Mouse (Mus musculus) central nervous system, embryonic 11.5 days (tissue): ENCODE results near the gene St8sia1. TPM values are rescaled to one million over a fixed set of nuclear protein-coding genes. Genes with fewer than 3 reads are reported as not detected.

Experiments
- polyA plus RNA-seq: library from polyadenylated mRNA; depleted of rRNA; stranded (reverse); fragments of >200 nt; gene quantifications from 2 replicates; pipeline ENCODE4 v1.2.3, GENCODE M21; 2012; rRNA removed

The St8sia1 gene
- polyA plus RNA-seq, result 6.4 and 8.4 TPM in 2 replicates

DNA sequence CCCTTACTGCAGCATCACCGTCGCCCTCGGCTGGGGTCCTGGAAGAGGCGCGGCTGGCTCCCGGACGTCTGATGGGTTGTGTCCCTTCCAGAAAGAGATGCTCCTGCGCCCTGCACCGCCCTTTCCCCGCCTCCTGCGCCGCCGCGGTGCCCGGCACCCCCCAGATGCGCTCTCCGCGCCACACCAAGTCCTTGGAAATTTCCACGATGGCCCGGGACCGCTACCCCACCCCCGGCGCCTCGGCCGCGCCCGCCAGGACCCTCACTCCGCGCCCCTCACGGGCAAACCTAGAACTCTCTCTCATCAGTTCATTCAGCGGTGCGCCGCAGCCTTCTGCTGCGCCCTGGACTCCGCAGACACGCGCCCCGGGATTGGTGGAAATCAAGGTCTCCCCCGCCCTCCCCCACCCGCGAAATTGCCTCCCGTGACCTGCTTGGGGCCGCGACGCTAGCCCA is at the start of gene St8sia1:
St8sia1 (minus strand) TSS at position 377 of the 455 bp plus-strand sequence.

DNA sequence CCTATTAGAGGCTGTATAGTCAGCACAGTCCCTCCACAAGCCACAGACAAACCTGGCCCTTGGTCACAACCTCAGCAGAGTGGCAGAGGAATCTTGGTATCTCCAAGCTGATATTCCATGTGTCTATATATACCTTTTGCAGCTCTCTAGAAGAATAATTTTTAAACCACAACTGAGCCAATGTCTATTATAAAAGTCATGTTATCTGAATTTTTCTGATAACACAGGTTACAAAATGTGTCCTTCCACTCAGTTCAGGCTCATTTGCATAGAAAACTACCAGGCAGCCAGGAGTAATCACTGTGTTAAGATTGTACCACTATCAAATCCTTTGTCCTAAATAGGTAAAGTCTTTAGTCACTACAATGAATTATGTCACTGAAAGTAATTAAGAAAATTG is 159.8 kb downstream of the St8sia1 start, which contains the start of gene Sult6b2:
Sult6b2 (minus strand) TSS at position 101 of the 400 bp plus-strand sequence.

Other genes with a start within 250 kb of the St8sia1 start
- gene Cmas, start 207.8 kb downstream of the St8sia1 start, polyA plus RNA-seq, result 79.5 and 101 TPM in 2 replicates
- 0.05 TPM in 2 replicates for gene Sult6b2, start 159.9 kb downstream of the St8sia1 start, polyA plus RNA-seq
- 55.7 and 64.3 TPM in 2 replicates for gene C2cd5, start 135.7 kb upstream of the St8sia1 start, polyA plus RNA-seq
- 49.2 and 65.9 TPM in 2 replicates for gene Etnk1, start 202.8 kb upstream of the St8sia1 start, polyA plus RNA-seq